Mouse (Mus musculus): Measurements from ENCODE around the gene Bub3. TPM values are rescaled to one million over a fixed set of nuclear protein-coding genes. Genes with fewer than 3 reads are reported as not detected.

Bub3 gene
- polyA plus RNA-seq, 1 experiment, result 88.8 TPM

DNA sequence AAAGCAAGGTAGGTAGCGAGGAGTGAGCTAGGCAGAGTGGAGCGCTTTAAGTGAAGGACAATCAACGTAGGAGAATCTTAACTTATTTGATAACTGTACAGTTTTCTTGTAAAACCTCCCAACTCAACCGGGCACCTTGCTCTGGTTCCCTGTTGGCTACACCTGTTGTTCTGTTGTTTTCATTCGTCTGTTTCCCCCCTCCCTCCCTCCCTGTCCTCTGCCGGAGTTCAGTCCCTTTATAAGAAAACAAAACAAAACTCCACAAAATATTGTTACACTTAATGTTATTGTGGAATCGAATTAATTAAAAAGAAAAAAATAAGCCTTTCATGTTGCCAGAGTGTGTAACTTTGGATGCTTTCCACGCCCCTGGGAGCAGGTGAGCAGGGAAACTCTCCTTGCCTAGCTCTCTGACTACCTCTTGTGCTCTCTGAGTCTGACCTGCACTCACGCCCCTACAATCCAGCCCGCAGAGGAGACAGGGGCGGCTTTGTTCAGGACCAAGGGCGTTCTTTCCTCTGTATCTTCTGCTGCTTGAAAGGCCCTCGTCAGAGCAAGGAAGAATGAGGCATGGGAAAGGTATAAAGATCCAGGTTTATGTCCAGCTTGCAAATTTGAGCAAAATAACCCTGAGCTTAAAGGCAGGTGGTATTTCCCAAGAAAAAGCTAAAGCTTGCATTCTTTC is 14.2 kb upstream of the Bub3 start:
- TF ChIP-seq CTCF (IDR thresholded peaks at IDR 0.05; ENCODE audit: extremely low read depth, insufficient read depth, low read length), result no peak
- TF ChIP-seq POLR2A (IDR thresholded peaks at IDR 0.05; ENCODE audit: extremely low read depth, insufficient read depth, low read length), result no peak
- no peak overlapping the region for H3K27ac ChIP-seq (ENCODE audit: insufficient read depth, low read length)
- H3K4me3 ChIP-seq (ENCODE audit: insufficient read depth, low read length), result no peak overlapping the region
- no peaks in the 10 kb centered on the region for H3K4me1 ChIP-seq (ENCODE audit: control insufficient read depth, insufficient read depth, low read length)

- no peak for TF ChIP-seq CTCF (IDR thresholded peaks at IDR 0.05; ENCODE audit: extremely low read depth, insufficient read depth, low read length)
- Histone ChIP-seq H3K27ac (ENCODE audit: insufficient read depth, low read length) (no peak overlapping the region), H3K4me3 (ENCODE audit: insufficient read depth, low read length) (no peak overlapping the region), H3K4me1 (ENCODE audit: control insufficient read depth, insufficient read depth, low read length) (no peaks in the 10 kb centered on the region)
Observed at GRCm38 (mm10) chr7:131546423-131546822, 13.6 kb upstream of the Bub3 start.

DNA sequence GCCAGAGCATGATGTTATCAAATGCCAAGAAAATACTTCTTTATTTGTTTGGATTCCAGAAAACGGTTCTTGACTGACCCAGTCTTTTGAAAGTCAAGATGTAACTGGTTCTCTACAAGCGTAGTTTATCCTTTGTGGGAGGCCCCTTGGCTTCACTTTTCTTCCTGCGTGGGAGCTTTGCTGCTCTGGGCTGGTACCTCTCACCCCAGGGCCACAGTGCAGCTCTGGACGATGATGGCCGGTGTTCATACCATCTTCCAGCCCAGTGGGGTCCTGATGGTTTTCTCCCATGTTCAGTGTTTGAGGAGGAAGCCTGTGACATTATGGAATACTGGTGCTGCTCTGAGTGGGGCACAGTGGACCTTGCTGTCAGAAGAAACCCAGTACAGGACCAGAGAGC is 12.5 kb upstream of the Bub3 start:
- no peak overlapping the region for H3K27ac ChIP-seq (ENCODE audit: insufficient read depth, low read length)
- H3K4me3 ChIP-seq (ENCODE audit: insufficient read depth, low read length), result no peak overlapping the region
- no peaks in the 10 kb centered on the region for H3K4me1 ChIP-seq (ENCODE audit: control insufficient read depth, insufficient read depth, low read length)
- no peak for TF ChIP-seq CTCF (IDR thresholded peaks at IDR 0.05; ENCODE audit: extremely low read depth, insufficient read depth, low read length)
- no peak for TF ChIP-seq POLR2A (IDR thresholded peaks at IDR 0.05; ENCODE audit: extremely low read depth, insufficient read depth, low read length)

DNA sequence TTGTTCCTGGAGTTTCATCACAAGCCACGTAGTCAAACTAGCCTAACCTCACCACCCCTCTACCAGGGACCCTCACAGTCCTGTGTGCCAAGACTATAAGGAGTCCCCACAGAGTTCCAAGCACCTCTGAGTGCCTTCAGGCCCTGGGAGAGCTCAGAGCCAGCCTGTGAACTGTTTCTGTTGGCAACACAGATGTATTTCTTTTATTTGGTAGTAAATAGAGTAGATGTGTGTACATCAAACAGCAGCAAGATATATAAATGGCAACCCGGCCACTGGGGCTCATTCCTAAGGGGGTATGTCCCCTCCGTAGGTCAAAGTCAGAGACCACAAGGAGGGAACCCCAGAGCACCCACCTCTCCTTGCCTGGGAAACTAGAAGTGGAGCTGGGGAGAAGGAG is 11.5 kb upstream of the Bub3 start, which contains the start of gene Hmx2:
Gene Hmx2 (plus strand): TSS at position 301 of the 400 bp plus-strand sequence.
- Histone ChIP-seq H3K27ac (ENCODE audit: insufficient read depth, low read length) (no peak within 1 kb of the TSS), H3K4me3 (ENCODE audit: insufficient read depth, low read length) (no peak within 1 kb of the TSS), H3K4me1 (ENCODE audit: control insufficient read depth, insufficient read depth, low read length) (no peaks in the 10 kb centered on the region)
- TF ChIP-seq CTCF (IDR thresholded peaks at IDR 0.05; ENCODE audit: extremely low read depth, insufficient read depth, low read length), result no peak
- TF ChIP-seq POLR2A (IDR thresholded peaks at IDR 0.05; ENCODE audit: extremely low read depth, insufficient read depth, low read length), result no peak

DNA sequence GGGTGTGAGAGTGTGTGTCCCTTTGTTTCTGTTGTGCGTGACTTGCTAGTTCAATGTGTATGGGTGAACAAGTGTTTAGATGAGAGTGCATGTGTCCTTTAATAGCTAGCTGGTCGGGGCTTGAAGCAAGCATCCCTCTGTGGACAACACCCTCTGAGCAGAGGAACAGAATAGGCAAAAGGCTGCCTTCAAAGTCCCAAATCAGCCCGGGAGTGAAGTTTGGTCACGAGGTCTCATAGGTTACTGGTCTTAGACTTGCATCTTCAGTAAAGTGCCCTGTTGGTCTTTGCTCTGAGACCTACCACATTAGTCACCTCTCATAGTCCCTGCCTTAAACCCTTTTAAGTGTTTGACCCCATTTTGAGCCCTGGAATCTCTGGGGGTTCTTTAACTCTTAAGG is 8.6 kb upstream of the Bub3 start:
- no peaks in the 10 kb centered on the region for H3K4me1 ChIP-seq (ENCODE audit: control insufficient read depth, insufficient read depth, low read length)
- no peak overlapping the region for H3K27ac ChIP-seq (ENCODE audit: insufficient read depth, low read length)
- H3K4me3 ChIP-seq (ENCODE audit: insufficient read depth, low read length), result no peak overlapping the region
- TF ChIP-seq CTCF (IDR thresholded peaks at IDR 0.05; ENCODE audit: extremely low read depth, insufficient read depth, low read length) (no peak), POLR2A (IDR thresholded peaks at IDR 0.05; ENCODE audit: extremely low read depth, insufficient read depth, low read length) (no peak)

GRCm38 (mm10) chr7:131551931-131552741 is 7.9 kb upstream of the Bub3 start:
- TF ChIP-seq CTCF (IDR thresholded peaks at IDR 0.05; ENCODE audit: extremely low read depth, insufficient read depth, low read length) (no peak), POLR2A (IDR thresholded peaks at IDR 0.05; ENCODE audit: extremely low read depth, insufficient read depth, low read length) (no peak)
- Histone ChIP-seq H3K4me3 (ENCODE audit: insufficient read depth, low read length) (no peak overlapping the region), H3K27ac (ENCODE audit: insufficient read depth, low read length) (no peak overlapping the region), H3K4me1 (ENCODE audit: control insufficient read depth, insufficient read depth, low read length) (no peaks in the 10 kb centered on the region)

GRCm38 (mm10) chr7:131552781-131553180 is 7.2 kb upstream of the Bub3 start:
- Histone ChIP-seq H3K4me3 (ENCODE audit: insufficient read depth, low read length) (no peak overlapping the region), H3K27ac (ENCODE audit: insufficient read depth, low read length) (no peak overlapping the region), H3K4me1 (ENCODE audit: control insufficient read depth, insufficient read depth, low read length) (no peaks in the 10 kb centered on the region)
- TF ChIP-seq POLR2A (IDR thresholded peaks at IDR 0.05; ENCODE audit: extremely low read depth, insufficient read depth, low read length) (no peak), CTCF (IDR thresholded peaks at IDR 0.05; ENCODE audit: extremely low read depth, insufficient read depth, low read length) (no peak)

- TF ChIP-seq POLR2A (IDR thresholded peaks at IDR 0.05; ENCODE audit: extremely low read depth, insufficient read depth, low read length) (no peak), CTCF (IDR thresholded peaks at IDR 0.05; ENCODE audit: extremely low read depth, insufficient read depth, low read length) (no peak)
- no peak overlapping the region for H3K27ac ChIP-seq (ENCODE audit: insufficient read depth, low read length)
- H3K4me1 ChIP-seq (ENCODE audit: control insufficient read depth, insufficient read depth, low read length), result no peaks in the 10 kb centered on the region
- no peak overlapping the region for H3K4me3 ChIP-seq (ENCODE audit: insufficient read depth, low read length)
Observed at GRCm38 (mm10) chr7:131553771-131554175, 6.2 kb upstream of the Bub3 start.

- TF ChIP-seq CTCF (IDR thresholded peaks at IDR 0.05; ENCODE audit: extremely low read depth, insufficient read depth, low read length), result no peak
- no peak for TF ChIP-seq POLR2A (IDR thresholded peaks at IDR 0.05; ENCODE audit: extremely low read depth, insufficient read depth, low read length)
- Histone ChIP-seq H3K27ac (ENCODE audit: insufficient read depth, low read length) (no peak overlapping the region), H3K4me3 (ENCODE audit: insufficient read depth, low read length) (no peak overlapping the region), H3K4me1 (ENCODE audit: control insufficient read depth, insufficient read depth, low read length) (no peaks in the 10 kb centered on the region)
Observed at GRCm38 (mm10) chr7:131554341-131555180, 5.5 kb upstream of the Bub3 start.

All from cortical plate, adult 2 months (tissue).